Mouse (Mus musculus): Measurements from ENCODE around the gene Ms4a4d.
"Not testable (repeated sequence)": the region's sequence is repeated elsewhere in the genome, so short reads cannot be mapped to it uniquely, and the experiment has no call there.

The Ms4a4d gene

GRCm38 (mm10) chr19:11536593-11536992 lies at the start of gene Ms4a4d:
Gene Ms4a4d (plus strand): TSS chr19:11536801.
- no peak for DNase-seq

- no peak for DNase-seq
Measured at GRCm38 (mm10) chr19:11491406-11492189, 45.0 kb upstream of the Ms4a4d start.

GRCm38 (mm10) chr19:11492671-11493070 lies 43.9 kb upstream of the Ms4a4d start:
- DNase-seq: no peak

GRCm38 (mm10) chr19:11494519-11494918 lies 42.1 kb upstream of the Ms4a4d start:
- DNase-seq: no peak

GRCm38 (mm10) chr19:11496361-11496760 lies 40.2 kb upstream of the Ms4a4d start:
- DNase-seq: no peak

- not testable (repeated sequence) for DNase-seq
Measured at GRCm38 (mm10) chr19:11497300-11497699, 39.3 kb upstream of the Ms4a4d start.

GRCm38 (mm10) chr19:11500796-11501195 lies 35.8 kb upstream of the Ms4a4d start:
- no peak for DNase-seq

- DNase-seq: no peak
Measured at GRCm38 (mm10) chr19:11501326-11501725, 35.3 kb upstream of the Ms4a4d start.

- no peak for DNase-seq
Measured at GRCm38 (mm10) chr19:11504857-11505256, 31.7 kb upstream of the Ms4a4d start.

- no peak for DNase-seq
Measured at GRCm38 (mm10) chr19:11513458-11513857, 23.1 kb upstream of the Ms4a4d start.

- DNase-seq: no peak
Measured at GRCm38 (mm10) chr19:11516246-11516645, 20.4 kb upstream of the Ms4a4d start, which contains the start of gene Ms4a6b. Gene Ms4a6b (plus strand): TSS chr19:11516512.

GRCm38 (mm10) chr19:11516845-11517244 lies 19.8 kb upstream of the Ms4a4d start:
- peak; percentile 27 to 72 for DNase-seq

GRCm38 (mm10) chr19:11517373-11517772 lies 19.2 kb upstream of the Ms4a4d start:
- not testable (repeated sequence) for DNase-seq

GRCm38 (mm10) chr19:11518356-11518755 lies 18.2 kb upstream of the Ms4a4d start:
- not testable (repeated sequence) for DNase-seq

- no peak for DNase-seq
Measured at GRCm38 (mm10) chr19:11520146-11520545, 16.5 kb upstream of the Ms4a4d start.

- DNase-seq: no peak
Measured at GRCm38 (mm10) chr19:11533421-11533820, 3.2 kb upstream of the Ms4a4d start.

GRCm38 (mm10) chr19:11533888-11534445 lies 2.6 kb upstream of the Ms4a4d start:
- no peak for DNase-seq

GRCm38 (mm10) chr19:11537336-11537735 lies 735 bp downstream of the Ms4a4d start:
- DNase-seq: no peak

GRCm38 (mm10) chr19:11540166-11540821 lies 3.7 kb downstream of the Ms4a4d start:
- DNase-seq: not testable (repeated sequence)

GRCm38 (mm10) chr19:11544383-11544782 lies 7.8 kb downstream of the Ms4a4d start:
- not testable (repeated sequence) for DNase-seq

- peak; percentile 50 to 72 for DNase-seq
Measured at GRCm38 (mm10) chr19:11547911-11548310, 11.3 kb downstream of the Ms4a4d start.

GRCm38 (mm10) chr19:11554726-11555125 lies 18.1 kb downstream of the Ms4a4d start:
- DNase-seq: no peak

GRCm38 (mm10) chr19:11559560-11559959 lies 23.0 kb downstream of the Ms4a4d start:
- DNase-seq: not testable (repeated sequence)

GRCm38 (mm10) chr19:11574965-11575364 lies 38.4 kb downstream of the Ms4a4d start:
- DNase-seq: no peak
